Mouse (Mus musculus) brain, embryonic 14.5 days (tissue): ENCODE measurements around the gene Olfr1412.

Experiments
- CTCF ChIP-seq: fragments of 200-500 bp; IDR thresholded peaks from 2 replicates; pipeline ENCODE4 v1.5.1; 2012; ENCODE audit warnings: inconsistent platforms, mild to moderate bottlenecking, moderate library complexity, borderline replicate concordance; ENCODE audit not compliant: insufficient read depth, insufficient read length; ENCODE audit errors: extremely low read depth
- POLR2A ChIP-seq: fragments of 200-500 bp; IDR thresholded peaks from 2 replicates; pipeline ENCODE4 v1.6.1; 2012; ENCODE audit warnings: mild to moderate bottlenecking, inconsistent platforms, borderline replicate concordance; ENCODE audit not compliant: poor library complexity, insufficient read depth, insufficient read length, severe bottlenecking; ENCODE audit errors: extremely low read depth

DNA sequence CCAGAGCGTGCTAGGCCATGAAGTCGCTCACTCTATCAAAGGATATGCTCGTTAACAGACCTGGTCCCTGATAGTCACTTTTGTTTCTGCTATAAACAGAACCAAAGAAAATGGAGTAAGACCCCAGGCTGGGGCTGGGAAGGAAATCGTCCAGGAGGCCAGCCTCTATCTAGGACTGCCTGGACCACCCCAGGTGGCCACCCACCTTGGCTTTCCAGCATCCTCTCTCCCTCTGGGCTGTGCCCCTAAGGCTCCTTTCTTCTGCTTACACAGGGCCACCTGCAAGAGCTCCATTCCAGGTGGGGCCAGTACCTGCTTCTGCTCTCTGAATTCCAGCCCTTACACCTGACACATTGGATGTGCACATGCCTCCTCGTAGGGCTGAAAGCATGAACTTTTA lies 46.6 kb downstream of the Olfr1412 start:
- TF ChIP-seq CTCF (no peak), POLR2A (no peak)
